Mouse (Mus musculus) stomach, embryonic 15.5 days (tissue): ENCODE measurements around the gene Gm20390. TPM values are rescaled to one million over a fixed set of nuclear protein-coding genes. Genes with fewer than 3 reads are reported as not detected.

Source experiments
- ATAC-seq: fragments of 200-750 bp; cut with Nextera tagmentation; 2 replicates; pipeline ENCODE4 v1.8.0; 2017; ENCODE audit warnings: low read depth, moderate number of reproducible peaks, moderate TSS enrichment; ENCODE audit not compliant: insufficient read depth, low FRiP score
- H3K27ac ChIP-seq: fragments of 300-500 bp; sonication (generic); 2 replicates; pipeline ENCODE4 v1.5.1; 2015; ENCODE audit warnings: mild to moderate bottlenecking, inconsistent platforms
- H3K27me3 ChIP-seq: fragments of 300-500 bp; sonication (generic); replicated peaks from 2 replicates; pipeline ENCODE4 v1.6.1; 2015; ENCODE audit warnings: inconsistent platforms
- H3K36me3 ChIP-seq: fragments of 300-500 bp; sonication (generic); 2 replicates; pipeline ENCODE4 v1.6.1; 2015; ENCODE audit warnings: inconsistent platforms
- H3K4me1 ChIP-seq: fragments of 300-500 bp; sonication (generic); 2 replicates; pipeline ENCODE4 v1.6.1; 2015; ENCODE audit warnings: inconsistent platforms
- H3K4me2 ChIP-seq: fragments of 300-500 bp; sonication (generic); 2 replicates; pipeline ENCODE4 v1.6.1; 2015; ENCODE audit warnings: mild to moderate bottlenecking, inconsistent platforms
- H3K4me3 ChIP-seq: fragments of 300-500 bp; sonication (generic); replicated peaks from 2 replicates; pipeline ENCODE4 v1.5.1; 2015; ENCODE audit warnings: inconsistent platforms
- H3K9ac ChIP-seq: fragments of 300-500 bp; sonication (generic); 2 replicates; pipeline ENCODE4 v1.6.1; 2015; ENCODE audit warnings: inconsistent platforms
- H3K9me3 ChIP-seq: fragments of 300-500 bp; sonication (generic); 2 replicates; pipeline ENCODE4 v1.6.1; 2016; ENCODE audit warnings: inconsistent platforms
- WGBS: fragments of 180-500 bp; shearing (Covaris S2); methylation state at CpG from one replicate; pipeline ENCODE4 v1.1.7; 2015; 5-methylcytosine and 5-hydroxymethylcytosine counted together
- polyA plus RNA-seq: library from polyadenylated mRNA; unstranded; fragments of >200 nt; fragmentation: Nextera tagmentation; extraction: Ambion mirVana; gene quantifications from 2 replicates; pipeline ENCODE4 v1.2.1, GENCODE M21; 2015

Gene Gm20390
- polyA plus RNA-seq, 1 experiment from 2014 or later = 345 TPM

DNA sequence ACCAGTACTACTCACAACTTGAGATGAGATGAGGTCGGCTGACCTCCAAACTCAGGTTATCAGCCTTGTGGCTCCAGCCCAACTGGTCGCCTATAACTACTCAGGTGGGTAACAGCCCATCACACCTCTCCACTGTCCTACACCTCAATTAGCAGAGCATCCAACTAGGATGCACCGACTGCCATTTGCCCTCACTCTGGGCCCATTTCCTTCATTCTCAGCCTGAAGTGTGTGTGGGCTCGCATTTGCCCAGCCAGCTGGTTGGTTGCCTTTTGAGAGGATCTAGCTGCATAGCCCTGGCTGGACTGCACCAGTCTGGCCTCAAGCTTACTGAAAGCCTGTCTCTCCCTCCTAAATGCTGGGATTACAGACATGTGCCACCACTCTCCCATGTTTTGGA lies 10.3 kb downstream of the Gm20390 start:
- peaks cover 26% of the 10 kb centered on the region for H3K4me1 ChIP-seq
- H3K4me3 ChIP-seq = no peak overlapping the region
- no peak overlapping the region for H3K9ac ChIP-seq
- no peaks in the 10 kb centered on the region for H3K9me3 ChIP-seq
- H3K36me3 ChIP-seq = peaks cover 21% of the 10 kb centered on the region
- H3K27me3 ChIP-seq = no peaks in the 10 kb centered on the region
- H3K4me2 ChIP-seq = no peak overlapping the region
- no peak overlapping the region for H3K27ac ChIP-seq
- 75% methylated on average over 4 of the region's 4 CpGs for whole genome bisulfite sequencing
- ATAC-seq = no peak

DNA sequence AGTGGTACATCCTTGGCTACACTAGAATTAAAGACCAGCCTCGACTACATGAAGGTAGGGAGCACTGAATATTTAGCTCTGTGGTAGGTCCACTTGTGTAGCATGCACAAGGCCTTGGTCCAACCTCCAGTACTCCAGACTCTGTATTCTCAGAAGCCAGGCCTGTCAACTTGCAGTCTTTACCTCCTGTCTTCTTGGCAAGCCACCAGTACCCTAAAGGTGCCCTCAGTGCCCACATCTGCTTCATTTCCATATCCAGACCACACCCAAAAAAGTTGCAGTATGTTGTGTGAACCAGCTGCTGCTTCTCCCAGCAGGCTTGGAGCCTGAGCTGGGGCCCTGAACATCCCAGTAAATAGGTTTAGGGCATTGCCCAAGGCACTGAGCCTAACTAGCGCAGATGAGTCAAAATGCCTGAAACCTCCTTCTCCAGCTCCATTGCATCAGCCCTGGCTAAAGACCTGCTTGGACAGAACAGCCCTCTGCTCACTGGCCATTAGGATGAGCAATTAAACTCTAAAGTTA lies 11.0 kb downstream of the Gm20390 start:
- H3K9ac ChIP-seq = no peak overlapping the region
- no peak for ATAC-seq
- 88% methylated on average over 2 of the region's 2 CpGs for whole genome bisulfite sequencing

DNA sequence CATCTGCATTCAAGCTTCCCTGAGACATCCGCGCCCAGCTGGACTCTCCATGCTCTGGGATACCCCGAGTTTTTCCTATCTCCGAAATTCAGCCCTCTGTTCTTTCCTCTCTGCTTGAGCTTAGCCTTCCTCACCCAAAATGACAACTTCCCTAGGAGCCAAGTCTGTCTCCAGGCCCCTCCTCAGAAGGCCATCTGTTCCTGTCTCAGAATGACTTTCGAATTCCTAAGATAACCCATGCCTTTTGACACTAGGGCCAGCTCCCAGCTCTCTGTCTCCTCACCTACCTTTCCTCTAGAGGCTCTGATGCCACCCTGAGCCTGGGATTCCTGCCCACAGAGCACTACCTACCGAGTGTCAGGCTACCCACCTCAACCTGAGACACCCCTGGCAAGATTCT lies 11.9 kb downstream of the Gm20390 start, which contains the start of gene Nme2:
Nme2 (minus strand) TSS at position 101 of the 400 bp plus-strand sequence.
- H3K4me3 ChIP-seq = peak within 1 kb of the TSS; percentile 76
- peaks cover 30% of the 10 kb centered on the region for H3K4me1 ChIP-seq
- H3K27ac ChIP-seq = peak within 1 kb of the TSS; percentile 93
- H3K36me3 ChIP-seq = peaks cover 18% of the 10 kb centered on the region
- H3K9ac ChIP-seq = peak within 1 kb of the TSS; percentile 70
- peak within 1 kb of the TSS; percentile 81 for H3K4me2 ChIP-seq
- 0 out of 2 replicates have a peak, but pooled peaks have one; percentile 9 for ATAC-seq
- no peaks in the 10 kb centered on the region for H3K27me3 ChIP-seq
- no peaks in the 10 kb centered on the region for H3K9me3 ChIP-seq
- WGBS = 4% methylated on average over 6 of the region's 6 CpGs

More for the DNA sequence above, 11.0 kb downstream of the Gm20390 start:
- Histone ChIP-seq H3K4me3 (no peak overlapping the region), H3K4me2 (no peak overlapping the region), H3K9me3 (no peaks in the 10 kb centered on the region), H3K27me3 (no peaks in the 10 kb centered on the region), H3K36me3 (peaks cover 24% of the 10 kb centered on the region), H3K4me1 (peaks cover 30% of the 10 kb centered on the region), H3K27ac (peak overlapping the region; percentile 93; the same call in 1 of the 2 replicates)

DNA sequence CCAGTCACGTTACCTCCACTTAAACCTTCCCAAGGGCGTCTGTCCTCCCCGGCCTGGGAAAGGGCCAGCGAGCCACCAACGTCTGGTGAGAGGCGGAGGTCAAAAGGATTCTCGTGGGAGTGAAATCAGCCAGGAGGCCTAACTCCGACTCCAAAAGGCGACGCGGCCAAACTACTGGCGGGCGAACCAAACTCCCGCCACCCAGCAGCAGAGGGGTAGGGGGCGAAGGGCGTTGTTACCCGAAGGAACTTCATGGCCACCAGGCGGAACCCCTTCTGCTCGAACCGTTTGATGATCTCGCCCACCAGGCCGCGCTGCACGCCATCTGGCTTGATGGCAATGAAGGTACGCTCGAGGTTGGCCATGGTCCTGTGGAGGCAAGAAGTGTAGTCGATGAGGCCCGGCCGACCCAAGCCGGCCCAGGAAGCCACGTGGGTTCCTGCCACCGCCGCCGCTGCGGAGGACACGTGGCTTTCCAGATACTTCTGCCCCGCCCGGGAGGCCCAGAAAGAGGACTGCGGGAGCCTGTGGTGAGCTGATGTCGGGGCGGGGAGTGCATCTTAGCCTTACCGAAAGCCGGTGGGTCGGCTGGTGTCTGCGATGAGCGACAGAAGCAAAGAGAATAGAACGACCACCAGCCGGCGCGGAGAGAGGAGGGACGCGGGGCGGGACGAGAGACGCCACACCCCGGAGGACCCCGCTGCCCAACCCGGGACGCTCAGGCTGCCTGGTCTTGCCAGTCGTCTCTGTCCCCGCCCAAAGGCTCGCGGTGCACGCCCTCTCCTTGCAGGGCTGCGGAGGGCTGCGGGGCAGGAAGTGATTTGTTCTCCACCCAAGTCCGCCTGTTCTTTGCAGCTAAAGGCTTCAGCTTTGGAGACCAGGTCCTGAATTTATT lies 12.6 kb downstream of the Gm20390 start:
- WGBS = under 1% methylated on average over 65 of the region's 67 CpGs
- H3K4me2 ChIP-seq = peak overlapping the region; percentile 81
- H3K36me3 ChIP-seq = peaks cover 13% of the 10 kb centered on the region
- peak overlapping the region; percentile 70 for H3K9ac ChIP-seq
- no peaks in the 10 kb centered on the region for H3K27me3 ChIP-seq
- H3K27ac ChIP-seq = peak overlapping the region; percentile 93
- ATAC-seq = peak; percentile 97
- H3K9me3 ChIP-seq = no peaks in the 10 kb centered on the region
- H3K4me1 ChIP-seq = peaks cover 30% of the 10 kb centered on the region
- peak overlapping the region; percentile 76 for H3K4me3 ChIP-seq

DNA sequence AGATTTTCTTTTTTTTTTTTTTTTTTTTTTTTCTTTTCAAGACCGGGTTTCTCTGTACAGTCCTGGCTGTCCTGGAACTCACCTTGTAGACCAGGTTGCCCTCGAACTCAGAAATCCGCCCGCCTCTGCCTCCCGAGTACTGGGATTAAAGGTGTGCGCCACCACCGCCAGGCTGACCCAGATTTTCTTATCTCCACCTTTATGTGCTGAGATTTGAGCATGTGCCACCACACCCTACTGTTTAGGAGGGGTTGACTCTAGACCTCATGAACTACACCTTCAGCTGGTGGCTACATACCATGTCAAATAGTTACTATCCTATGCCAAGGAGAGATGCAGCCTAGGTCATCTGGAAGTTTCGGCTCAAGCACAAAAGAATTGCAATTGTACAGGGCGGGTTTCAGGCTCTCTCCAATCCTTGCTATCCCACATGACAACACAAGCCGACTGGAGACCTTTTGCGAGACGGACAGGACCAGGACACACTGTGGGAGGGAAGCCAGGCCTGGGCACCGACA lies 13.3 kb downstream of the Gm20390 start:
- H3K27me3 ChIP-seq = no peaks in the 10 kb centered on the region
- peak overlapping the region; percentile 76 for H3K4me3 ChIP-seq
- peaks cover 7% of the 10 kb centered on the region; the same call in 1 of the 2 replicates for H3K36me3 ChIP-seq
- H3K27ac ChIP-seq = peak overlapping the region; percentile 93
- WGBS = 34% methylated on average over 13 of the region's 13 CpGs
- ATAC-seq = no peak
- peaks cover 30% of the 10 kb centered on the region for H3K4me1 ChIP-seq
- H3K9me3 ChIP-seq = no peaks in the 10 kb centered on the region
- peak overlapping the region; percentile 70 for H3K9ac ChIP-seq
- H3K4me2 ChIP-seq = peak overlapping the region; percentile 81

DNA sequence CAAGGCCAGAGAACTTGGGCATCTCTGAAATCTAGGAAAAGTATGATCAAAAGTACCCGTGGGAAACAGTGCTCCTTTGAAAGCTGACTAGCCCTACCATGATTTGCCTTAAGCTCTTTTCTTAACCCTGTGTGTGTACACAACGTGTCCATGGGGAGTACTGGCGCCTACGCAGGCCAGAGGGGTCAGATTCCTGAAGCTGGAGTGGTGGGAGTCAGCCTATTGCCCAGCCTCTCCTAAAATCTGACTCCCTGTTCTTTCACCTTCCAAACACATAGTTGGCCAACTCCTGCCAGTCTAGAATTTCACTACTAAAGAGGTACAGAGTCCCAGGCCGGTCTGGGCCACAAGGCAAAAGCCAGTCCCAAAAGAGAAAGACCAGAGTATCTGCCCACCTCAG lies 15.7 kb downstream of the Gm20390 start:
- H3K9me3 ChIP-seq = no peaks in the 10 kb centered on the region
- ATAC-seq = no peak
- peaks cover 11% of the 10 kb centered on the region; the same call in 1 of the 2 replicates for H3K36me3 ChIP-seq
- peaks cover 30% of the 10 kb centered on the region for H3K4me1 ChIP-seq
- no peak overlapping the region for H3K9ac ChIP-seq
- H3K4me2 ChIP-seq = no peak overlapping the region
- no peaks in the 10 kb centered on the region for H3K27me3 ChIP-seq
- no peak overlapping the region for H3K4me3 ChIP-seq
- 62% methylated on average over 5 of the region's 5 CpGs for WGBS
- no peak overlapping the region for H3K27ac ChIP-seq

DNA sequence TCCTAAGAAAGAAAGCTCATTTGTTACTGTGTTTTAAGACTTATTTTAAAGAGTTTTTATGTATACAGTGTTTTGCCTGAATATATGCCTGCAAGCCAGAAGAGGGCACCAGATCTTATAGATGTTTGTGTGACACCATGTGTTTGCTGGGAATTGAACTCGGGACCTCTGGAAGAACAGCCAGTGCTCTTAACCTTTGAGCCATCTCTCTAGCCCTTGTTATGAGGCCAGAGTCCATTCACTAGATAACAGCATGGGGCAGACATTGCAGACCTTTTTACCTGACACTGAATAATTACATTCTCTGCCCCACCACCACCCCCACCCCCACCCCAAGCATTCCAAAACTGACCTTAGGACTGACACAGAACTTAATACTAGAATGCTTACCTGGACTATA lies 18.0 kb downstream of the Gm20390 start:
- Histone ChIP-seq H3K4me2 (no peak overlapping the region), H3K9ac (no peak overlapping the region), H3K9me3 (no peaks in the 10 kb centered on the region), H3K36me3 (peaks cover 11% of the 10 kb centered on the region; the same call in 1 of the 2 replicates), H3K27ac (no peak overlapping the region), H3K4me1 (peaks cover 21% of the 10 kb centered on the region; the same call in 1 of the 2 replicates), H3K4me3 (no peak overlapping the region), H3K27me3 (no peaks in the 10 kb centered on the region)
- 63% methylated on average over 1 of the region's 1 CpGs for WGBS
- ATAC-seq = no peak

DNA sequence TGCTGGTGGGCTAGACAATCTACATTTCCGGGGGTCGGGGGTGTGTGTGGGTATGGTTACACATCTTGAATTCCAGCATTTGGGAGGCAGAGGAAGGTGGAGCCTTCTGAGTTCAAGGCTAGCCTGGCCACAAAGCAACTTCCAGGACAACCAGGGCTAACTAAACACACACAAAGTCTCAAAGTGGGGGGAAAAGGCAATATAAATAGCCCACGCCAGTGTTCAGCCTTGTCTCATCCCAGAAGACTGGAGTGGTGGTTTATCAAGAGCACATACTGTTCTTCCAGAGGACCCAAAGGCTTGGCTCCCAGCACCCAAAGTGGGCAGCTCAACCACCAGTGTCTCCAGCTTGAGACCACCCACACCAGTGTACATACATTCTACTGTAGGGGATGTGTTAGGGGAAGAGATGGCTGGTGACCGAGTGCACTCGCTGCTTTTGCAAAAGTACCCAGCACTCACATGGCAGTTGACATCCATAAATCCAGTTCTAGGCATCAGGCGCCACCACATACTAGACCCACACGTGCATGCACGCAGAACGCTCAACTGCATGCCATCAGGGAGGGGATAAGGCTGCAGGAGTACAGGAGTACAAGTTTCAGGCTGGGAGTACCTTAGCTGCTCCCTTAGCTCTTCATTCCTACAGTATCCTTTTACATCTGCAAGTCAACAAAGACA lies 19.1 kb downstream of the Gm20390 start:
- Histone ChIP-seq H3K9me3 (no peaks in the 10 kb centered on the region), H3K36me3 (peaks cover 11% of the 10 kb centered on the region; the same call in 1 of the 2 replicates), H3K4me1 (peaks cover 15% of the 10 kb centered on the region; the same call in 1 of the 2 replicates), H3K4me3 (no peak overlapping the region), H3K9ac (no peak overlapping the region), H3K27ac (no peak overlapping the region), H3K27me3 (no peaks in the 10 kb centered on the region), H3K4me2 (no peak overlapping the region)
- ATAC-seq = no peak
- WGBS = 87% methylated on average over 9 of the region's 9 CpGs

DNA sequence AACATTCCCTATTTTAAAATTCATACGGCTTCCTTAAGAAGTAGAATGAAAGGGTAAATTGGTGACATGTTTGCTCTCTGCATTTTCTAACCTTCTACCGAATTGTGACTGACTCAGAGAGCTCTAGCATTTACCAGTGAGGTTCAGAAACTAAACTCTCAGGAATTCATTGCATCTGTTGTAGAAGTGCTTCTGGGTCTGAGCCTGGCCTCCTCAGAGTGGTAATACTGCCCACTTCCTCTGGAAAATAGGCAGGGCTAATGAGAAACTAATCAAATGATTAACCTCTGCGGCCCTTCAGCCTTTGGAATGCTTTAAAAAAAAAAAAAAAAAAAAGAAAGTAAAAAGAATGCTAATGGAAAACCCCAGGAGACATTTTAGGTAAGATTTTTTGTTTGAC lies 23.1 kb downstream of the Gm20390 start:
- Histone ChIP-seq H3K9ac (no peak overlapping the region), H3K27me3 (no peaks in the 10 kb centered on the region), H3K9me3 (no peaks in the 10 kb centered on the region), H3K4me2 (no peak overlapping the region), H3K36me3 (0 out of 2 replicates have a peak, but pooled peaks cover 16% of the 10 kb centered on the region), H3K4me3 (no peak overlapping the region), H3K4me1 (no peaks in the 10 kb centered on the region), H3K27ac (no peak overlapping the region)
- ATAC-seq = no peak
- WGBS = 81% methylated on average over 3 of the region's 3 CpGs

DNA sequence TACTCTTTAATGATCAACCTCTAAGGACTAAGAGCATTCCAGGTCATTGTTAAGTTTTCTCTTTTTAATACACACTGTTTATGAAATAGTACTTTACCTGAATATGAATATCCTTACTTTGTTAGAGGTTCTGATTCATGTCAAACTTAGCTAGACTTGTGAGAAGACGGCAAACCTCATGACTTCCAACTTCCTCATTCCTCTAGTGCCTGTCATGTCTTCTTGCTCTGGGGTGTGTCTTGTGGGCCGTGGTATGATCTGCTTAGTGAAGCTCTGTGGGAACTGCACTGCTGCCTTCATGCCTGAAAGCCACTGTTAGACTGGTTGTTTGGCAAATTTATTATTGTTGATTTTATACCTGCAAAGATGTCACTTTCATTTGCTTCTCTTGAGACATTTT lies 27.2 kb downstream of the Gm20390 start:
- Histone ChIP-seq H3K36me3 (peaks cover 14% of the 10 kb centered on the region; the same call in 1 of the 2 replicates), H3K4me3 (no peak overlapping the region), H3K27ac (no peak overlapping the region), H3K9ac (no peak overlapping the region), H3K4me2 (no peak overlapping the region), H3K27me3 (no peaks in the 10 kb centered on the region), H3K4me1 (no peaks in the 10 kb centered on the region), H3K9me3 (no peaks in the 10 kb centered on the region)
- ATAC-seq = no peak
- 51% methylated on average over 2 of the region's 2 CpGs for WGBS

DNA sequence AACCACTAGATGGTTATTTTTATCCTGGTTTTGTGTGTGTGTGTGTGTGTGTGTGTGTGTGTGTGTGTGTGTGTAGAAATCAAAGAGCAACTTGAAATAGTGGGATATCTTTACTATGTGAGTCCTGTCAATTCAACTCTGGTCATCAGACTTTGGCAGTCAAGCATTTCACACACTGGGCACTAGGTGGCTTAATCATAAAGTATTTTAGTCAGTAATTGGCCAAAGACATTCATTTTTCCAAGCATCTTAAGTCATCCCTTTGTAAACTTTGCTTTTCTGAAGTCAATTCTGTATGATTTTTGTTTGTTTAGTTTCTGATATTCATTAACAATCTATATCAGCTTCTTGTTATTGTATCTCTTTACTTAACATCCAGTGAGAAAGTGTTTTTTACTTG lies 39.0 kb downstream of the Gm20390 start:
- no peak for ATAC-seq
- H3K27me3 ChIP-seq = no peaks in the 10 kb centered on the region
- H3K36me3 ChIP-seq = peaks cover 40% of the 10 kb centered on the region
- no peaks in the 10 kb centered on the region for H3K4me1 ChIP-seq
- H3K27ac ChIP-seq = no peak overlapping the region
- H3K4me3 ChIP-seq = no peak overlapping the region
- H3K9me3 ChIP-seq = no peaks in the 10 kb centered on the region
- H3K9ac ChIP-seq = no peak overlapping the region
- H3K4me2 ChIP-seq = no peak overlapping the region
